Mouse (Mus musculus): ENCODE measurements around the gene Wnt10a. TPM values are rescaled to one million over a fixed set of nuclear protein-coding genes. Genes with fewer than 3 reads are reported as not detected.
A peak's percentile ranks its signal among the peaks of the same experiment; 100 is the strongest.

The Wnt10a gene
- total RNA-seq (2021): not detected

DNA sequence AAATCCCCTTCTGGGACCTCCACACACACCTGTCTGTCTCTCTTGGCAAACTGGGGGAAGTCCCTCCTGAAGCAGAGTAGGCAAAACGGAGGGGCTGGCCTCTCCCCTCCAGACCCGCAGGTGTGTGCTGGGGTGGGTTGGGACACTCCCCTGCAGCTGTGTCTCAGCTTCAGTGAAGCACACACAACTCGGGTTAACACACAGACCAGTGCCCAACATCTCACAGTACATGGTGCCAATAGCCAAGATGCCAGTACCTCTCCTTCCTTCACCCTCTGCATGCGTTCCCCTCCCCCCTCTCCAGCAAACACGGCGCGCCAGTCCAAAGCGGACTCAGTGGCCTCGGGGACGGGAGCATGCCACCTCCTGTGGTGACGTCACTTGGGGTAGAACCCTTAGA, at the start of gene Wnt10a:
TSS of gene Wnt10a (plus strand) at position 268 of the 400 bp plus-strand sequence.
- DNase-seq (ENCODE audit: low spot score): no peak
- intact Hi-C loops (cut with DNase I): no loop called here

DNA sequence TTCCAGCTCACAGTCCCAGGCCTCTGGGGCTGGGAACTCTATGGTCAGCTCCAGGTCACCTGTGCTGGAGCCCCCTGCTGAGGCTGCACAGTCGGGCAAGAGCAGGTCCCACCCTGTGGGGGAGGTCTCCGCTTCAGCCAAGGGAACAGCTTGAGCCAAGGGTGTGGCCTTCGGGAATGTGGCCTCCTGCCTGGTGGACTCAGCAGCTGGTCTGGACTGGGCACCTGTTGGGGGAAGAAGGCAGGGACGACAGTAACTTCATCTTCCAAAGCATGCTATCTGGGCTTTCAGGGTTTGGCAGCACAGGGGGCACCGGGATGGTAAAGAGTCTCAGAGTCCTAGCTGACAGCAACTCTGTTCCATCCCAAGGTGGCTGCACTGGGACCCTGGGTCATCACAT, 44.0 kb upstream of the Wnt10a start:
- intact Hi-C loops (cut with DNase I): no loop called here
- DNase-seq (ENCODE audit: low spot score): no peak

DNA sequence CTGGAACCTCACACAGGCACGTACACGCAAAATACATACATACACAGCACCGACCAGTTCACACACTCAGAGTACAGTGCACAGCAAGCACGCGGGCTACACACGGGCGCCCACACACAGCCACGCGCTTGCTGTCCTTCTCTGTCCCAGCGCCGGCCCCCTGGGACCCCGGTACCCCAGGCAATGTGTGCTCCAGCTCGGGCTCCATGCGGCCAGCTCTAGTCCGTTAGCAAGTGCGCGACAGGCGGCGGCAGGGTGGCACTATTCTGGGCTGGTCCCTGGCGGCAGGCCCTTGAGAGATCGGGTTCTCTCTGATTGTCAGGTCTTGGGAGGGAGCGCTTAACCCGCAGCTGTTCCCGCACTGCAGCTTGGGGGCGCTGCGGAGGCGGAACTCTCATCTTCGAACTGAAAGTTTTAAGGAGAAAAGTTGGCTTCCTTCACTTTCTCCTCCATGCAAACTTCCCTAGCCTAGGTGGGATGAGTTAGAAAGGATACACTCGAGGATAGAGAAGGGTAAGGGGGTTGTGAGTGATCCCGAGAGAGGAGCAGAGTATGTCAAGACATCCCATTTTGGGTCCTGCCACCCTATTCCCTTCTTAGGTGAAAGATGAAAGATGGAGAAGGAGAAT, 42.6 kb upstream of the Wnt10a start, which contains the start of gene Prkag3:
TSS of gene Prkag3 (minus strand) at position 579 of the 629 bp plus-strand sequence.
- DNase-seq (ENCODE audit: low spot score): no peak
- intact Hi-C loops (cut with DNase I): no loop called here

DNA sequence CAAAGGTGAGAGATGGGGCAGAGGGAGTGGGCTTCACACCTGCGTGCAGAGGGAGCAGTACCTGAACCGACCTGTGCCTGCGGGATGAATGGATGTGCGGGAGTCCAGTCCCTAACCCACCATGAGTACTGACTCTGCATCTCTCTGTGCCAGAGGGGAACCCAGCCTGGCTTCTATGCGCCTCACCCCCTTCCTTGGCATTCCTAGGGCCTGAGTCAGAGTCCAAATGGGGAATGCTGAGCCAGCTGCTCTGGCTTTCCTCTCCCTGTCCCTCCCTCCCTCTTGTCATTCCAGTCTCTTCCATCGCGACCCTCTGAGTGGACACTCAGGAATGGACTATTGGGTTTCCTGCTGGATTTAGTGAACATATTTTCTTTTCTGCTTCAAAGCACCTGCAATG, 42.0 kb upstream of the Wnt10a start:
- peak; percentile 50 for DNase-seq (ENCODE audit: low spot score)
- intact Hi-C loops (cut with DNase I): no loop called here

DNA sequence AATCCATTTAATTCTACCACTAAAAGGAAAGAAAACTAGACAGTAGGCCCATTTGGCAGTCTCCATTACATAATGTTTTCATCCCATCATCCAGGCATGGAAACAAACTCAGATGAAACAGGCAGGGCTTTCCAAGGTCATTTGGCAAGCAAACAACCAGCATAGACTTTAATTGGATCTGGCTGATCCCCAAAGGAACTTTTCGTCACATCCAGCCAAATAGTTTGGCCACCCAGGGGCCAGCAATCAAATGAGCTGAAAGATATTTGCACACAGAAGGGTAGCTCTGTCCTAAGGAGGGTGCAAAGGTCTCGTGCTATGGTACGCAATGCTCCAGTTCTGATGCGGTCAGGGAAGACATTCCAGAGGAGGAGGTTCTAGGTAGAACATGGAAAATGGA, 40.6 kb upstream of the Wnt10a start:
- intact Hi-C loops (cut with DNase I): loop anchor here (5.0 to 10.0 kb wide), 2 partner anchors 33 to 86 kb away; partner anchors contain the start of gene Ttll4
- DNase-seq (ENCODE audit: low spot score): no peak

DNA sequence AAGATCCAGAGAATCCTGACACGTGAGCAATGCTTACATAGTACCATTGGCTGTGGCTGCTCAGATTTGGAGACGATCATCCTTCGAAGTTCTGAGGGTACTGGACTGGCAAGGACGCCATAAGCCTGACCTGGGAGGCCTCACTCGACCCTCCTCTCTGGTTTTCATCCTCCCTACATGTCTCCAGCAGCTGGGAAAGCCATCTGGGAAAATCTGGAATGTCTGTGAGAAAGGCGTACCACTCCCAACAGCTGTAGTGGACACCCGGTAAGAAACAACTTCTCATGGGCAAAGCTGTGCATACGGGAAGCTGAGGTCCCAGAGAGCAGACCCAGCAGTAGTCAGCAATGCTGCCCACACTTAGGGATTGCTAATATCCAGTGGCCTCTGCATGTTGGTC, 39.2 kb upstream of the Wnt10a start:
- intact Hi-C loops (cut with DNase I): loop anchor here (5.0 to 10.0 kb wide), 2 partner anchors 35 to 87 kb away; partner anchors contain the start of gene Ttll4
- no peak for DNase-seq (ENCODE audit: low spot score)

DNA sequence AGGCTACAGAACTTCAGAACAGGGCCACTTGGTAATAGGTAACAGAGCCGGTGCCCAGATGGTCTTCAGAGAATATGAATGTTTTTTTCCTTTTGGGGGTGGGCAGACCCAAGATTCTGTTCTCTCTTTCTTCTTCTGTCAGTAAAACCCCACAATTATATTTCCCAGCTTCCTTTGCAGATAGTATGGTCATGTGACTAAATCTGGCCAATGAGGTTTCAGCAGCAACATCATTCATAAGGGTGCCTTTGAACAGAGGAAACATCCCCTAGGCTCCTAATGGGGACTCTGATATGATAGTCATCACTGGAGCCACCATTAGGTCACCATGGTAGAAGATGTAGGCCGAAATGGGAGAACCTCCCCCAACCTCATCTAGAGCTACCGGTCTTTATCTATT, 38.5 kb upstream of the Wnt10a start:
- DNase-seq (ENCODE audit: low spot score): no peak

DNA sequence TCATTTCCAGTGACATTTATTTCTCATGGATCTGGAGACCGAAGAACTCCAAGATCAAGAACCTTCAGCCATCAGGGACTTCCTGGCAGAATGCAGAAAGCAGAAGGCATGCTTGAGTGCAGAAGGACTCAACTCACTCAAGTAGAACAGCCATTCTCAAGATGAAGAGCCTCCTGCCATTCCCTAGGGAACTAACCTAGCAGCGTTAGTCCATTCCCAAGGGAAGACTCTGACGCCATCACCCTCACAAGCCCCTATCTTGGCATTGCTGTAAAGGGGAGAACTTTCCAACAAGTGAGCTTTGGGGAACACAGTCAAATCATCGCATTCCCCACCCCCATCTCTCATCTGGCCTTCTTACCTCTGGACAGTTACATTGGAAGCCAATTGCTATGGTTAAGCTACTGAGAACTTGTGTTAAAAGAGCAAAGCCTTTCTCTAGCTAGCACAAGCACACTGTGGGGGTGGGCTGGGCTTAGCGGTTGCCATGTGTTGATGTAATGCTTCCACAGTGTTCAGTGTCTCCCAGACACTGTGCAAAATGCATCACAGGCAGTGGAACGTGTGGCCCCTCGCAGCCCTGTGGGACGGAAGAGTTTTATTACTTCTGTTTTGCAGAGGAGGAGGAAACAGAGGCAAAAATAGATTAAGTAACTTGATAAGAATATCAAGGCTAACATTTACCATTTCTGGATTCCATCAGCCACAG, 37.9 kb upstream of the Wnt10a start:
- intact Hi-C loops (cut with DNase I): loop anchor here (5.0 to 10.0 kb wide), 2 partner anchors 36 to 89 kb away; partner anchors contain the start of gene Ttll4
- no peak for DNase-seq (ENCODE audit: low spot score)

More for the DNA sequence above, 38.5 kb upstream of the Wnt10a start:
- intact Hi-C loops (cut with DNase I): loop anchor here (5.0 to 10.0 kb wide), 2 partner anchors 36 to 88 kb away; partner anchors contain the start of gene Ttll4

DNA sequence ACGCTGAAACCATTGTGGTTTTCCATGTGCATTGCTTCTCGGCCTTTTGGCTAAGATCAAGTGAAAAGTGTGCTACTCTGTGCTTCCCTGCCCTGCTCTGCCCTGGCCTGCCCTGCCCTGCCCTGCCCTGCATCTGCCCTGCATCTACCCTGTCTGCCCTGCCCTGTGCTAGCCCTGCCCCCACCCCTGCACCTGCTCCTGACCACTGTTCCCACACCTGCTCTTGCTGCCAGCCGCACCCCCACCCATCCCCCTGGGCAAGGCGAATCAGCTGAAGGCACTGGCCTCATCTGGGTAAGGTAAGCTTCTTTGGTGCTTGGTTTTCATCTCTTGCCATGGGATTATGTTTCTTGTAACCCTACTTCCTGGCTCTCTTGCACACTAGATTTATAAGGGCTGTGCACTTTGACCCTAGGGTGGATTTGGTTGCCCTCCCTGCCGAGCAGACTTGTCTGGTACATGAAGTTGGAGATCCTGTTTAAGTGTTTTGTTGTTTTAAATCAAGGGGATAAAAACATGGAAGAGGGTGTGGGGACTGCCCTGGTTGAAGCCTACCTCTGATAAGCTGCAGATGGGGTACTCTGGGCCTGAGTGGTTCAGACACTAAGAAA, 37.0 kb upstream of the Wnt10a start:
- no peak for DNase-seq (ENCODE audit: low spot score)
- intact Hi-C loops (cut with DNase I): loop anchor here (5.0 to 10.0 kb wide), 2 partner anchors 37 to 89 kb away; partner anchors contain the start of gene Ttll4

DNA sequence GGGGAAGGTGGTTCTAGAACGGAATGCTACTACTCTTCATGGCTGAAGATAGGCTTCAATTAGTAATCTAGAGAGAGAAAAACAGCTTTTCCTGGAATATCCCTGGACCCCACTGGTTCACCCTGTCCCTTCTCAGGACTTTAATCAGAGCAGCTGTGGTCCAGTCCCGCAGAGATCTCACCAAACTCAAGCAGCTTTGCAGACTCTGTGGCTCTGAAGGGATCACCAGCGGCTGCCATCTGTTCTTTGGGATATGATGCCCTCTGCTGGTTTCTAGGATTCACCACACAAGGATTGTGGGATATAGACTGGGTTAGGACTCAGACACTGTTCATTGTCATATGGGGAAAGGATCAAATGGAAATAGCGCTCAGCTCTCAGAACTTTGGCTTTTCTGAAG, 31.5 kb upstream of the Wnt10a start:
- intact Hi-C loops (cut with DNase I): loop anchor here (2.0 to 10.0 kb wide), 4 partner anchors 95 to 299 kb away; partner anchors contain the start of genes Rnf25, Stk36 and Ttll4

DNA sequence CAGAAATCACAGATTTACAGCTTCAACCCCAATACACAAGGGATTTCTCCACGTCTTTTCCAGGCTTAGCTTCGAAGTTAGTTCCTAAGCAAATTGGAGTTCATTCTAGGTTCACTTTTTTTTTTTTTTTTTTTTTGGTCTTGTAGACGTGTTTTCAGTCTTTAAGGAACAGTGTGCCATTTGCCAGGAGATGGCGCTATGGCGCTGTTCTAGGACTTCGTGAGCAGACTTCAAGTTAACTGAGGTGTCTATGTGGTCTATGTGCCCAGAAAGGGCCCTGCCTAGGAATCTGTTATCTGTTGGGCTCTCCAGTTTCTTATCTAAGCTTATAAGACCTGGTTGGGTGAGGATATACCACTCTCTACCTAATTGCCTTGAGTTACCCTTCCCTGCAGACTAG, 28.2 kb upstream of the Wnt10a start:
- no peak for DNase-seq (ENCODE audit: low spot score)
- intact Hi-C loops (cut with DNase I): loop anchor here (5.0 to 10.0 kb wide), 2 partner anchors 118 to 161 kb away; partner anchors contain the start of genes Rnf25 and Stk36

More for the DNA sequence above, 31.5 kb upstream of the Wnt10a start:
- peak; percentile 23 for DNase-seq (ENCODE audit: low spot score)

DNA sequence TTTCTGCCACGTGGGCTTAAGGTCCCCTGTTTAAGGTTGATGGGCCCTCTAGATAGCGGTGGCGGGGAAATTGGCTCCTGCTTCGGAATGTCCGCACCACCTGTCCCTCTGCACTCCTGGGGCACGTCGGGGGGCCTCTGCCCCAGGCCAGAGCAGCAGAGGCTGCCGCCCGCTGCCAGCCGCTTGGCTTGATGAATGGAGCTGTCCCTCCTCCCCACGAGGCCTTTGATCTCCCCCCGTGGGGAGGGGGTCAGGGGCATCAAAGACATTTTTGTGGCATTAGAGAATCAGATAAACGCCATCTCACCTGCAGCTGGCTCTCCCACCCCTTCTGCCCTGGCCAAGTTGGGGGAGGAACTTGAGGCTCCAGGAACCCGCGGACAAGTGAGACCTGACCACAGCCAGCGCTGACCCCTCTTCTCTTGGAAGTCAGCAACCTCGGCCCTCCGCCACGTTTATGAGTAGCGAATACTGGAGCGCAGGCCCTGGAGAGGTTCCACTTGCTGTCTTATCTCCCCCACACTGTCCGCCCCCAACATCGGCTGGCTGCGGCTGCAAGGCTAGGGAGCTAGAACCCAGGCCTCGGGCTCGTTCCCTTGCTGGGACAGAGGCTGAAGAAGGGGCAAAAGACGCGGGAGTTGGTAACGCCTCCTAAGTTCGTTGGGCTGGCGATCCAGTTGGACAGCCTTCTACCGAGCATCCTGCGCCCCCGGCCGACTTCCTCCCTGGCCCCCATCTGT, 20.4 kb upstream of the Wnt10a start:
- intact Hi-C loops (cut with DNase I): no loop called here
- no peak for DNase-seq (ENCODE audit: low spot score)

DNA sequence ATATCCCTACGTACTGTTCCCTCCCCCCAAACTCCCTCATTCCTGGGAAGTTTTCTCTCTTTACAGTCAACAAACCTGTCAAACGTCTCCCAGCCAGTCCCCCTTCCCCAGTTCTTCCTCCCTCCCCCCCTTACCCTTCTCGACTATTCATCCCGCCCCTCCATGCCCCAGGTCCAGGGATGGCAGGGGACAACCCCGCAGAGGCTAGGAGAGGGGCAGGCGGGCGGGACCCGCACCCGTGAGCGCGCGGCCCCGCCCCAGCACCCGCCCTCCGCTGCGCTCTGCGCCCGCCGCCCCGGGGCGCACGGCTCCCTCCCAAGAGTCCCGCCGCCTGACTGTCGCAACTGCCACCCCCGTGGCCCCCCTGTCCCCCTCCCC, 19.9 kb upstream of the Wnt10a start:
- intact Hi-C loops (cut with DNase I): no loop called here

DNA sequence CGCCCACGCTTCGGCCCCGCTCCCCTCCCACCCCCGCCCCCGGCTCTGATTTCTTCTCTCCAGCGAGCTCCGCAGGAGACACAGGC, 19.6 kb upstream of the Wnt10a start, which contains the start of gene Wnt6:
TSS of gene Wnt6 (plus strand) at position 48 of the 86 bp plus-strand sequence.
- intact Hi-C loops (cut with DNase I): no loop called here
- DNase-seq (ENCODE audit: low spot score): no peak

More for the DNA sequence above, 19.9 kb upstream of the Wnt10a start:
- DNase-seq (ENCODE audit: low spot score): no peak

DNA sequence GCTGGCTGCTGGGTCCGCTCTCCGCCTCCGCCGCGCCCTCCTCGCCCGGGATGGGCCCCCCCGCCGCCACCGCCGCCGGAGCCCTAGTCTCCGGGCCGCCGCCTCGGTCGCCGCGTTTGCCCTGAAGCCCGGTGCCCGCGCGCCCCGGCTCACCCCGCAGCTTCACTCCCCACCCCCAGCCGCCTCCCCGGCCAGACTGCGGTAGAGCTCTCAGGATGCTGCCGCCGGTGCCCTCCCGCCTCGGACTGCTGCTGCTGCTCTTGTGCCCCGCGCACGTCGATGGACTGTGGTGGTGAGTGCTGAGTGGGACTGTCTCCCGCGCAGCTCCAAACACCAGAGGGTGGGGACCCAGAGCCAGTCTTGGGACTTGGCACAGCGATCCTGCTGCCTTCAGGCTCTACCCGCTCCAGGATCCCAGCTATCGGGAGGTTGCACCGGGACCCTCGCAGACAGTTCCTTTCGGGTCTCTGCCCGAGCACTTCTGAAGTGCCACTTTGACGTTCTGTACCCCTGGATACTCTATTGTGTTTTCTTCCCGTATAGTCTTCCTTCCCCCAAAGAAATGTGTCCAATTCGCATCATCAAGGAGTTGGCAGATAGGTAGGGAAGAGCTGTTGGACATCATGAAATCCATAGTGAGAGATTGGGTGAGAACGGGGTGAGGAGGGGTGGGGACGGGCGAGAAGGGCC, 19.2 kb upstream of the Wnt10a start:
- DNase-seq (ENCODE audit: low spot score): no peak
- intact Hi-C loops (cut with DNase I): no loop called here

DNA sequence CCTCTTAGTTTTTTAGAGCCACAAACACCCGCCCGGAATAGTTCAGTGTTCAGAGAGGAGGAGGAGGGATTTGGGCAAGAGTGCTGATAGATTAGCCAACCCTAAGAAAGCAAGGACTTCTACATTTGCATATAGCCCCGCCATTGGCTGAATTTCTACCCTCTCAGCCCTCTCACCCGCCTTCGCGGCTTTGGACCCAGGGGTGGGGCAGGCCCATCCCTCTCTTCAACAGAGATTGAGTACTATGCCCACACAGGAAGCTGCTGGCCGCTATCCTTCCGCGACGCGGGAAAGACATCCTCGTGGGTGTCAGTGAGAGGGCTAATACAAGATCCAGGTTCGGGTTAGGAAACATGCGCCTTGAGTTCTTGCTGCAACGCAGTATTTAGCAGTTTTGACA, 18.2 kb upstream of the Wnt10a start:
- intact Hi-C loops (cut with DNase I): no loop called here

DNA sequence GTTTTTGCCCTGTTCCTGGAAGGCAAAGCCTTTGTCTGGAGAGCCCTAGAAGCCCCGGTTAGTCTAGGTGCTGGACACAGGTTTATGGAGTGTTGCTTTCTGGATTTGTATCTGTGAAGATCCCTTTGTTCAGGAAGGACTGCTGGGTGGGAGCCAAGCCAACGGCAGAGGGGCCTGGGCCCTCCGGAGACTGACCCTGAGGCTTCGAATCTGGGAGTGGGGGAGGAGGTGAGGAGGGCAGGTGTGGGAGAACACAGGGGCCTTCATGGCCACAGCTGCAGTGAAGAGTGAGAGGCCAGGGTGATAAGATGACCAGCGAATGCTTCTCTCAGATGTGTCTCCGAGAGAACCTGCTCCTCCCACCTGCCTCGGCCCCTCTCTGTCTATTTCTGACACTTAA, 17.3 kb upstream of the Wnt10a start:
- intact Hi-C loops (cut with DNase I): no loop called here
- no peak for DNase-seq (ENCODE audit: low spot score)

More for the DNA sequence above, 18.2 kb upstream of the Wnt10a start:
- DNase-seq (ENCODE audit: low spot score): peak; percentile 76

DNA sequence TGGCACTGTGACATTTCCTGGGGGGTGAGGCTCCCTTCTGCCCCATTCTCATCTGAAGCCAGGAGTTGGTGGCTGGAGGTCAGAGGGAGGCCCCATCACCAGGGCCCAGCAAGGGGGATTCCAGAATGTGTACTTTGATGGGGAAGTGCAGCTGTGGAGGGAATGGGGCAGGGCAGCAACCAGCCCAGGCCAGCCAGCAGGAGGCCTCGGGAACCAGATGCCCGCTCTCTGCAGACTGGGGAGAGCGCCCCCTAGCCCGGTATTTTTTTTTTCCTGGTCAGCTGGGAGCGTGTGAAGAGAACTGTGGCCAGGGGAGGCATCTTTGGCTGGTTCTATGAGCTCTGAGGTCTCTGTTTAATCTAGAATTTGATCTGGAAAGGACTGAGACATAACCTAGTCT, 15.5 kb upstream of the Wnt10a start:
- no peak for DNase-seq (ENCODE audit: low spot score)
- intact Hi-C loops (cut with DNase I): no loop called here

DNA sequence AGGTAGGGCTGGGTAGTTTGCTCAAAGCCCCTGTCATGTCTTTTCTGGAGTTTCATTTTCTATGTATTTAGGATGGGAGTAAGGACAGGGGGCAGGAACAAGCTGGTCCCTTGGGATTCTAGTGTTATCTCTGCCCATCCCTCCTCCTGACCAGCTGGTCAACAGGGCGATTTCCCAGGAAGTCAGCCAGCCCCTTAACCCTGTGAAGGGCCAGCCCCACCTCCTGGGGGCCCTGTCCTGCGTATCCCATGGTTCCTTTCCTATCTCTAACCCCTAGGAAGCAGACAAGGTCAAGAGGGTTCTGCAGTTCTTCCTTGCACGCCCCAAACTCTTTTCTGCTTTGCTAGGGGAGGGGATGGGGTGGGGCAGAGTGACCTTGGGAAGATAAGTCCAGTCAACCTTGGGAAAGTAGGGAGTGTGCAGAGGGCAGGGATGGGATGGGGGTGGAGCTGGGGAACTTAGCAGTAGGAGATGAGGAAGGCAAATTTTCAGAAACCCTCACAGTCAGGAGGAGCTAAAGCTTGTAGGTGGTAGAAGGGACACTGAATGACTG, 12.3 kb upstream of the Wnt10a start:
- DNase-seq (ENCODE audit: low spot score): no peak
- intact Hi-C loops (cut with DNase I): no loop called here

DNA sequence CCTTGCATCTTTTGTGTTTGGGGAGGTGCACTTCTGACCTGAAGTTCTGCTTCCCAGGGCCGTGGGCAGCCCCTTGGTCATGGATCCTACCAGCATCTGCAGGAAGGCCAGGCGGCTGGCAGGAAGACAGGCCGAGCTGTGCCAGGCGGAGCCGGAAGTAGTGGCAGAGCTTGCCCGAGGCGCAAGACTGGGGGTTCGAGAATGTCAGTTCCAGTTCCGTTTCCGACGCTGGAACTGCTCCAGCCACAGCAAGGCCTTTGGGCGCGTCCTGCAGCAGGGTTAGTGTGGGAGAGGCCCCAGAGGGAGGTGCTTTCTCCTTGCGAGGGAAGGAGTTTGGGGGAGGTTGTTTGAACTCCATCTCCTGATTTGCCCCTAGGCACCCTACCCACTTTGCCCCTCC, 9.3 kb upstream of the Wnt10a start:
- intact Hi-C loops (cut with DNase I): no loop called here
- no peak for DNase-seq (ENCODE audit: low spot score)
